Mouse (Mus musculus) ES-E14 (cell line): Measurements from ENCODE around the gene Nrg4. TPM values are rescaled to one million over a fixed set of nuclear protein-coding genes. Genes with fewer than 3 reads are reported as not detected.

Experiments
- DNase-seq: peaks from one replicate; pipeline ENCODE4 v3.0.0-alpha.2; 2013; ENCODE audit warnings: low read depth, low spot score
- H3K27ac ChIP-seq: 2 replicates; pipeline ENCODE4 v1.5.1; 2012; ENCODE audit warnings: low read depth, mild to moderate bottlenecking, low read length, moderate library complexity, mixed read lengths; ENCODE audit not compliant: poor library complexity, insufficient read depth, severe bottlenecking
- H3K36me3 ChIP-seq: 2 replicates; pipeline ENCODE4 v1.6.1; 2012; ENCODE audit warnings: mild to moderate bottlenecking, low read length, moderate library complexity, mixed read lengths; ENCODE audit not compliant: control insufficient read depth, poor library complexity, insufficient read depth, severe bottlenecking
- H3K4me1 ChIP-seq, 2 experiments: fragments of 150-350 bp in 1 of 2; sonication (generic) in 1 of 2; 2 replicates each; pipeline ENCODE4 v1.6.1; 2012; ENCODE audit warnings: low read length in 2 of 2, mild to moderate bottlenecking in 1 of 2, mixed read lengths in 1 of 2; ENCODE audit not compliant: control insufficient read depth in 2 of 2, insufficient read depth in 2 of 2, poor library complexity in 1 of 2
- H3K4me3 ChIP-seq, 2 experiments: fragments of 150-350 bp in 1 of 2; sonication (generic) in 1 of 2; 2 replicates each; pipeline ENCODE4 v1.5.1; 2012; ENCODE audit warnings: low read length in 2 of 2, low read depth in 1 of 2, mild to moderate bottlenecking in 1 of 2, mixed read lengths in 1 of 2; ENCODE audit not compliant: insufficient read depth in 1 of 2, poor library complexity in 1 of 2, severe bottlenecking in 1 of 2
- H3K9ac ChIP-seq: 2 replicates; pipeline ENCODE4 v1.6.1; 2012; ENCODE audit warnings: low read depth, mild to moderate bottlenecking, low read length, mixed read lengths; ENCODE audit not compliant: poor library complexity, insufficient read depth, severe bottlenecking
- H3K9me3 ChIP-seq: fragments of 150-350 bp; sonication (generic); 2 replicates; pipeline ENCODE4 v1.6.1; 2012; ENCODE audit warnings: low read depth, mild to moderate bottlenecking, low read length; ENCODE audit not compliant: control insufficient read depth, insufficient read depth
- CHD2 ChIP-seq: IDR thresholded peaks from 2 replicates; pipeline ENCODE4 v1.6.1; 2014; ENCODE audit warnings: mild to moderate bottlenecking, low read depth, low read length, inconsistent platforms
- HCFC1 ChIP-seq: IDR thresholded peaks from 2 replicates; pipeline ENCODE4 v1.6.1; 2012; ENCODE audit warnings: low read length, inconsistent platforms, borderline replicate concordance; ENCODE audit not compliant: insufficient read depth
- MAFK ChIP-seq: IDR thresholded peaks from 2 replicates; pipeline ENCODE4 v1.6.1; 2014; ENCODE audit warnings: mild to moderate bottlenecking, low read depth, low read length, inconsistent platforms; ENCODE audit not compliant: insufficient read depth
- ZC3H11A ChIP-seq: IDR thresholded peaks from 2 replicates; pipeline ENCODE4 v1.6.1; 2012; ENCODE audit warnings: low read depth, mild to moderate bottlenecking, inconsistent platforms, low read length, borderline replicate concordance
- ZNF384 ChIP-seq: IDR thresholded peaks from 2 replicates; pipeline ENCODE4 v1.6.1; 2012; ENCODE audit warnings: low read depth, low read length, inconsistent platforms
- in situ Hi-C, 2 experiments: fragments of 600-800 bp; cut with MboI; formaldehyde crosslinking; loops; one replicate each; pipeline ENCODE4 v1.15.1; 2025; ENCODE audit warnings: low sequenced_read_pairs in 2 of 2, inconsistent platforms in 1 of 2; ENCODE audit not compliant: unreplicated experiment in 2 of 2
- total RNA-seq: library from RNA; depleted of rRNA; stranded (reverse); fragments of 300-350 nt; gene quantifications from 2 replicates; pipeline ENCODE4 v1.2.3, GENCODE M21; 2012

Nrg4 gene
- total RNA-seq, 1 experiment = 5.8 TPM

DNA sequence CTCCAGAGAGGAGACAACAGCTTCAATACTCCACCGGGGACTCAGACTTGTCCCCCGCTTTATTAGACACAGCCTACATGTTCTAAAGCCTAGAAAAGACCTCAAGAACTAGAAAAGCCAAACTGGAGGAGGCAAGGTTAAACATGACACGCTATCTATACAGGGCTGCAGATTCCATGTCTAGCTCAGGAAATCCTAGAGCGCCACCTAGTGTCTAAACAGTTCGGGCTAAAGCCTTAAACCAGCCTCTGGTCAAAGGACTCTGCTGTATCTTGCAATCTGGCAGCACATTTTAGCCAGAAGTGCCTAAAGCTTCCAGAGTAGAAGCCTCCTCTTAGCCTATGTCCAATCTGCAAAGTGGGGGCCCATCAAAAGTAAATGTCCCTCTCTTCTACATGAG is 15.1 kb downstream of the Nrg4 start:
- peaks cover 0 to 4% of the 10 kb centered on the region in 2 experiments; a peak in 1 of 4 replicates for H3K4me1 ChIP-seq
- no peak overlapping the region for H3K4me3 ChIP-seq
- DNase-seq = peak; percentile 69
- in situ Hi-C loops = no loop called here
- no peak overlapping the region for H3K27ac ChIP-seq
- H3K9ac ChIP-seq = no peak overlapping the region
- no peaks in the 10 kb centered on the region for H3K9me3 ChIP-seq
- H3K36me3 ChIP-seq = no peaks in the 10 kb centered on the region
- no peak for TF ChIP-seq ZNF384
- peak; percentile 89; the same call in 1 of the 2 replicates for TF ChIP-seq ZC3H11A
- no peak for TF ChIP-seq CHD2

DNA sequence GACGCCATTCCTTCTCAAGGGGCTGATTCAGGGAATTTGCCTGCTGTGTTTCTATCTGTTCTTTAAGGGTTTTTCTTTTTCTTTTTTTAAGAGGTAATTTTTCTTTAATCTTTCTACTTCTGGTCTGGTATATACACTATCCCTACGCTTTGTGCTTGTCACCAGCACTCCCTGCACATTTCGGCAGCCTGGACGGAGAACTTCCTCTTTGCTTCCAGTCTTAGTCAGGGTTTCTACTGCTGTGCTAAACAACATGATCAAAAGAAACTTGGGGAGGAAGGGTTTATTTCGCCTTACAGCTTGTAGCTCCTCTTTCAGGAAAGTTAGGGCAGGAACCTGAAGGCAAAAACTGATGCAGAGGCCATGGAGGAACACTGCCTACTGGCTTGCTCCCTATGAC is 18.2 kb downstream of the Nrg4 start:
- DNase-seq = no peak
- Histone ChIP-seq H3K36me3 (no peaks in the 10 kb centered on the region), H3K9ac (no peak overlapping the region), H3K27ac (no peak overlapping the region), H3K9me3 (no peaks in the 10 kb centered on the region), H3K4me3 (no peak overlapping the region), H3K4me1 (peaks cover 0 to 7% of the 10 kb centered on the region in 2 experiments; a peak in 1 of 4 replicates)
- in situ Hi-C loops = no loop called here
- no peak for TF ChIP-seq MAFK
- TF ChIP-seq ZNF384 = no peak
- TF ChIP-seq CHD2 = no peak

GRCm38 (mm10) chr9:55307557-55307956 is 19.1 kb downstream of the Nrg4 start:
- in situ Hi-C loops = no loop called here
- Histone ChIP-seq H3K9me3 (no peaks in the 10 kb centered on the region), H3K9ac (no peak overlapping the region), H3K4me1 (peaks cover 0 to 7% of the 10 kb centered on the region in 2 experiments; a peak in 1 of 4 replicates), H3K36me3 (no peaks in the 10 kb centered on the region), H3K4me3 (no peak overlapping the region), H3K27ac (no peak overlapping the region)
- DNase-seq = no peak
- TF ChIP-seq MAFK = peak; percentile 48; the same call in 1 of the 2 replicates
- no peak for TF ChIP-seq ZNF384

GRCm38 (mm10) chr9:55307066-55307465 is 19.6 kb downstream of the Nrg4 start:
- DNase-seq = no peak
- Histone ChIP-seq H3K4me3 (no peak overlapping the region), H3K9ac (no peak overlapping the region), H3K36me3 (no peaks in the 10 kb centered on the region), H3K4me1 (peaks cover 0 to 7% of the 10 kb centered on the region in 2 experiments; a peak in 1 of 4 replicates), H3K9me3 (no peaks in the 10 kb centered on the region), H3K27ac (no peak overlapping the region)
- no peak for TF ChIP-seq ZNF384
- no peak for TF ChIP-seq MAFK
- no peak for TF ChIP-seq ZC3H11A
- no peak for TF ChIP-seq CHD2
- no peak for TF ChIP-seq HCFC1
- in situ Hi-C loops = no loop called here

DNA sequence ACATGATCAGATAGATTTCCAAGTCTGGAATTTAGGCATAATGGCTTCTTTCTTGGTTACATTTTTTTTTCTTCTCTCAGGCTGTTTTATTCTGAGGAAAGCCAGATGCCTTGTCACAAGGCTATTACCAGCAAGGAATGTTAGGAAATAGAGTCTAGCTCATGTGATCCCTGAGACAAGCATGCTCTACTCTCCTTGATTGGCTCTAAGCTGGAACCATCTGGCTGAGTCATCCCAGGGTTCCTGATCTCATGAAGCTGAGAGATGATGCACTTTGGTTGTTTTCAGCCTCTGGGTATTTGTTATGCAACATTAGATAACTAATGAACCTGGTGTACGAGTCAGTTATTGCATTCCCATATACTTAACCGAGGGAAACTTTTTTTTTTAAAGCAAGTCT is 30.4 kb downstream of the Nrg4 start:
- Histone ChIP-seq H3K27ac (no peak overlapping the region), H3K4me1 (peaks cover 0 to 3% of the 10 kb centered on the region in 2 experiments; a peak in 1 of 4 replicates), H3K9me3 (no peaks in the 10 kb centered on the region), H3K36me3 (no peaks in the 10 kb centered on the region), H3K9ac (no peak overlapping the region), H3K4me3 (no peak overlapping the region)
- DNase-seq = no peak
- TF ChIP-seq ZC3H11A = no peak
- no peak for TF ChIP-seq ZNF384
- no peak for TF ChIP-seq MAFK
- no peak for TF ChIP-seq CHD2
- TF ChIP-seq HCFC1 = no peak
- in situ Hi-C loops = no loop called here
